Mouse (Mus musculus) heart, postnatal 0 days (tissue): ENCODE data around the gene Kcnn1.

Source experiments
- CTCF ChIP-seq: IDR thresholded peaks from 2 replicates; pipeline ENCODE4 v1.5.1; 2016; ENCODE audit warnings: antibody characterized with exemption, control low read depth, low read depth
- EP300 ChIP-seq: IDR thresholded peaks from 2 replicates; pipeline ENCODE4 v1.6.1; 2016; ENCODE audit warnings: antibody characterized with exemption, low read depth

DNA sequence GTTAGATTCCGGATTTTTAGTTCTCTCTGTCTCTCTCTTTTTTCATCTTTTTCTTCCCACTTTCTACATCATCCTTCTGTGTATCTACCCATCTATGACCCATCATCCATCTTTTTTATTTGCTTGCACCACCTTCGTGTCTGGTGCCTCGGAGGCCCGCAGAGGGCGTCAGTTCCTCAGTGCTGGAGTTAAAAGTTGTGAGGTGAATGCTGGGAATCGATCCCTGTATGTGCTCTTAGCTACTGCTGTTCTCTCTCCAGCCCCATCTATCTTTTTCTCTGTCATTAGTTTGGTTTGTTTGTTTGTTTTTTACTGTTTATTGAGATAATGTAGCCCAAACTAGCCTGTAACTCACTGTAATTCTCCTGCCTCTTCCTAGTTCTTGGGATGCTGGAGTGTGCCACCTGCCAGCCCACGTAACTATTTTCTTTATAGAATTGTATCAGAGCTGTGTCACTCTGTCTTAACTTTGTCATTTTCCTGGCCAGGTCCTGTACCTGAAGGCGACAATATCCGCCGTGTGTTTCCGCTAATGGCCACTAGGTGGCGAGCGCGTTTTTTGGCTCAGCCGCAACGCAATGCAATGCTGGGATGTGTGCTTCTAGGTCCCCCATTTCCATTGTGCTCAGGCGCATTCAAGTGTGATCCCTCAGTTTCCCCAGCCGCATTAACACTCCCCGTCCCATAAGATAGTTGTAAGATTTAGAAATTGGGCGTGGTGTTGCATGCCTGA is 34.8 kb upstream of the Kcnn1 start:
- peak; percentile 97 for TF ChIP-seq CTCF
- no peak for TF ChIP-seq EP300
